Mouse (Mus musculus): ENCODE results near the gene Cspg4. TPM values are rescaled to one million over a fixed set of nuclear protein-coding genes. Genes with fewer than 3 reads are reported as not detected.

Cspg4 gene
- total RNA-seq (2021) = 10 to 100 TPM; 22.0 to 31.7 TPM
- long read RNA-seq, experiment 1, full-length matches to known transcripts = 7 of 31 reads
- long read RNA-seq, experiment 1, partial matches to known transcripts = 13 of 31 reads
- long read RNA-seq, experiment 1, other reads (novel, unspliced or antisense) = 11 of 31 reads
- long read RNA-seq, experiment 2, full-length matches to known transcripts = 3 of 23 reads
- long read RNA-seq, experiment 2, partial matches to known transcripts = 19 of 23 reads
- long read RNA-seq, experiment 2, other reads (novel, unspliced or antisense) = 1 of 23 reads

GRCm38 (mm10) chr9:56864832-56865231 lies at the start of gene Cspg4:
TSS of gene Cspg4 (plus strand) at chr9:56865033.
- peak; percentile 76 for DNase-seq

DNA sequence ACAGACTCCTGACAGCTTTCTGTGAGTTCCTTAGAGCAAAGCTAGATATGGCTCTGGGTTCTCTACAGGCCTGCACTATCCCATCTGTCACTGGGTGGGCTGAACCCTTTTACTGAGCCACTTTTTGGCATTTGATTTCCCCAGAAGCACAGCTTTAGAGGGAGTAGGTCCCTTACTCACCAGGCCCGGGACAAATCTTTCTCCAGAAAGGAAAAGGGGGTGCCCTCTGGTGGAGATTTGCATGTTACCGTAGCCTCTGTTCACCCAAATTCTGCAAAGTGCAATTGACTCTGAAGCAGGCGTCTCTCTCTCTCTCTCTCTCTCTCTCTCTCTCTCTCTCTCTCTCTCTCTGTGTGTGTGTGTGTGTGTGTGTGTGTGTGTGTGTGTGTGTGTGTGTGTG lies 39.9 kb upstream of the Cspg4 start:
- peak; percentile 24 for DNase-seq

DNA sequence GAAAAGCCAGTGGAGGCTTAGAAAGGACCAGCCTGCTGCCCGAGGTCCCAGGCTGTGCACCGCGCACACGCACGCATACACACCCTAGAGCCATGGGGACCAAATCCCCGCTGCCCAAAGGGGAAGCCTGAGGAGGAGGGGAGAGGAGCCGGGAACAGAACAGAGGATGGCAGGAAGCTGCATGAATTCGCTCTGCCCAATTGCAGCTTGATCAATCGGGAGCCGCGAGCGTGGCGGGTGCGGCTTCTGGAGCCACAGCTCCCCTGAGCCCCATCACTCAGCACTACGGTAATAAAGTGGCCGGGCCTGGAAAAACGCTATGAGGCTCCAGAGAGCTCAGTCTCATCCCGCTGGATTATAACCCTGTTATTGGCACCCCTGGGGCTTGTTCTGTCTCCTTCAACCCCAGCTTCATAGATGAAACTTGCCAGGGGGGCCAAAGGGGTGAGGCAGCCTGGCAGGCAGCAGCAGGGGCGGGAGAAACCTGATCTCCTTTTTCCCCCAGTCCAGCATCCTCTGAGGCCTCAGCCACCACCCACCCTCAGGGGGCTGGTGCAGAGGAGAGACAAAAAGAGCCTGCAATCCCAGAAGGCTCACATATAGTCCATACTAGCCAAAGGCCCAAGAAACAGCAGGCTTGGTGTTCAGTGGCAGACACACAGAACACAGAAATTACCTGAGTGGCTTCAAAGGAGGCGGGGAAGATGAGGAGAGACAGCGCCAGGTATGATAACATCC lies 39.2 kb upstream of the Cspg4 start:
- no peak for DNase-seq

DNA sequence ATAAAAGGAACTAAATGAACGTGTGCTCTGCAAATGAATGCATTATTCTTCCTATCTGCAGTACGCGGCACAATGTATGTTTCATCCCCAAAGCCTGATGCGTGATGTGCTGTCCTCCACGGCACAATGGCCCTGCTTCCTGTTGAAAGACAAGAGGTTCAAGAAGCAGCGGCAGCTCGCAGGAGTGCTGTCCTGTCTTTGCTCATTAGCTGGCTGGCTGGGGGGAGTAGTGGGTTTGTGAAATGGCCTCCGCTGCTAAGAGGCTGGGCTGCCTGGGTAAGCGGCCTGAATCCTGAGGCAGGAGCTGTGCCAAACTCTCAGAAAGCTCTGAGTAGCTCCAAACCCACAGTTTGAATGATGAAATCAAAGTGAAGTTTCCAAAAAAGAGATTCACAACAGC lies 36.7 kb upstream of the Cspg4 start:
- DNase-seq = no peak

GRCm38 (mm10) chr9:56828841-56829240 lies 36.0 kb upstream of the Cspg4 start:
- DNase-seq = no peak

DNA sequence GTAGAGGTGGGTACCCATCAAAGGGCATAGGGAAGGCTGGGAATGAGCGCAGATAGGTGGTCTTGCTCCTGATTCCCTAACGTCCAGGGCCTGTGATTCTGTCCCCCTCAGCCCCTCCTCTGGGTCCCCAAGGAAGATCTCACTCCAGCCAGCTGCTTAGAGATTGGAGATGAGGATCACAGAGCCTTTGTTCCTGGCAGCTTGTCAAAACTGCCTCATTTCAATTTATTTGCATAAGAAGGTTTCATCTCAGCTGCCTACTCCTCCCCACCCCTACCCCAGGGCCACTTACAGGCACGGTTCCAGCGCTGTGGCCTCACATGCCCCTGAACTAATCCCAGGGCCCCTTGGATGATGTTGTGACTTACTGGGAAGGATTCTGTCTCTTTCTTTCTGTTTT lies 34.7 kb upstream of the Cspg4 start:
- peak; percentile 66 for DNase-seq

DNA sequence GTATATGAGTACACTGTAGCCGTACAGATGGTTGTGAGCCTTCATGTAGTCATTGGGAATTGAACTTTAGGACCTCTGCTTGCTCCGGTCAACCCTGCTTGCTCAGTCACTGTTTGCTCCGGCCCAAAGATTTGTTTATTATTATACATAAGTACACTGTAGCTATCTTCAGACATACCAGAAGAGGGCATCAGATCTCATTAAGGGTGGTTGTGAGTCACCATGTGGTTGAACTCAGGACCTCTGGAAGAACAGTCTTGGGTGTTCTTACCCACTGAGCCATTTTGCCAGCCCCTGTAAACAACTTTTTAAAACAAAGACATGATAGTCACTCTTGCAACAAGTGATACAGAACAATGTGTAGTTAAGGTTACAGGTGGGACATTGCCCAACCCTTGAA lies 32.9 kb upstream of the Cspg4 start:
- DNase-seq = no peak

- peak; percentile 26 for DNase-seq
Measured at GRCm38 (mm10) chr9:56832900-56833299, 31.9 kb upstream of the Cspg4 start.

- DNase-seq = no peak
Measured at GRCm38 (mm10) chr9:56835152-56835551, 29.7 kb upstream of the Cspg4 start.

GRCm38 (mm10) chr9:56840721-56841120 lies 24.1 kb upstream of the Cspg4 start:
- DNase-seq = no peak

GRCm38 (mm10) chr9:56841864-56842263 lies 23.0 kb upstream of the Cspg4 start:
- DNase-seq = peak; percentile 2

GRCm38 (mm10) chr9:56842303-56842719 lies 22.5 kb upstream of the Cspg4 start:
- DNase-seq = peak; percentile 2

- peak; percentile 79 for DNase-seq
Measured at GRCm38 (mm10) chr9:56843679-56844188, 21.1 kb upstream of the Cspg4 start.

DNA sequence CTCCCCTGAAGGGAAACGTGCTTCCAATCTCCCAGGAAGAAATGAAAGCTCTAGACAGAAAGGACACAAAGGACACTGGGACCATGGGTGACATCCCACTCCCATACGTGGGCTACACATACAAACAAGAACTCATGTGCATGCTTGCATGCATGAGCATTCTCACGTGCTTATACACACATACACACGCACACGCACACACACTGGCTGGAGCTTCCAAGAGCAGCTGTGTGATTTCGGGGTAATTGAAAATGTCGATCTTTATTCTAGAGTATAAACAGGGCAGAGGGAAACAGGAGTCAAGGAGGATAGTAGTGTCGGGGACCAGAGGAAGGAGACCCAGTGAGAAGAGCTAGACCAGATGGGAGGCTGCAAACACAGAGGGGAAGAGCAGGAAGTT lies 20.2 kb upstream of the Cspg4 start:
- DNase-seq = no peak

DNA sequence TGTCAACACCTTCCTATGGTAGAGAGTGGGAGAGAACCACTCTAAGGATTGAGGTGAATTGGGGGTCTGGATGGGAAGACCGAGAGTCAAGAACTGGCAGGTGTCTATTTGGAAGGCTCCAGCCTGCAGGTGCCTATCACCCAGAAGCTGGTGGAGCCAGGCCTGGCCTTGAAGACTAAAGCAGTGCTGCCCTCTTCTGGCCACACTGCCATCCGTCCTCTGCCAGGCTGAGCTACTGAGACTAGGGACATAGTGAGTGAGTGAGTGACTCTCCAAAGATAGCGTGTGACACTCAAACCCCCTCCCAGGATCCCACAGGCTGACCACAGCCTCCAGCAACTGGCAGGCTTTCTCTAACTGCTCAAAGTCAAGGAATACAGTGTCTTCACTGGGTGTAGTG lies 17.3 kb upstream of the Cspg4 start:
- peak; percentile 74 for DNase-seq

GRCm38 (mm10) chr9:56850128-56850904 lies 14.5 kb upstream of the Cspg4 start:
- DNase-seq = peak; percentile 37

DNA sequence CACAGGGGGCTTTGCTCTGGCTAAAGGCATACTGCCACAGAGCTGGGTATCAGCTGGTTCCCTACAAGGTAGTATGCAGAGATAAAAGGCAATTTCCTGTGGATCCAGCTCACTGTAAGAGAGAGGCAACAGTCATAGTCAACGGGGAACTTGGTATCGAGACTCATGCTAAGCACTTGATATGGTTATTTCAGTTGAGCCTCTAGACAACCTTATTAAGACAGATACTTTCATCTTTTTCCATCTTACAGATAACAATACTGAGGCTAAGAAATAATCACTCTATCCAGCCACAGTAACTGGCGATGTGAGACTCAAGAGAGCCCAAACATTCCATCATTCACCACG lies 14.0 kb upstream of the Cspg4 start:
- DNase-seq = no peak

DNA sequence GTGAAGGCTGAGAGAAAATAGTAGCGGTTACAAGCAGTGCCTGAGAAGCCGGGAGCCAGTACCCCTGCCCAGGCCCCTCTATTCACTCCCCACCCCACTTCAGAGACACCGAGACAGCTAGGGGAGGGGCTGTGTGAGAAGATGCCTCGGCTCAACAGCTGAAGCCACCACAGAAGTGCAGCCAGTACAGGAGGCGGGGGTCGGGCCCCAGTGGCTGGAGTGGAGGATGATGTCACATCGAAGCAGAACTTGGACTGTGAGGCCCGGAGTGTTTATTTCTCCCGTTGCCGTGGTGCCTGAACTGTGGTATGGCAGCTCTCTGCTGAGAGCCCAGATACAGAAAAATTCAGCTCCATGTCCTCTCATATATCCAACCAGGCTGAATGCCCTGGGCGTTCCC lies 13.1 kb upstream of the Cspg4 start:
- DNase-seq = peak; percentile 60

- no peak for DNase-seq
Measured at GRCm38 (mm10) chr9:56857463-56857862, 7.4 kb upstream of the Cspg4 start.

DNA sequence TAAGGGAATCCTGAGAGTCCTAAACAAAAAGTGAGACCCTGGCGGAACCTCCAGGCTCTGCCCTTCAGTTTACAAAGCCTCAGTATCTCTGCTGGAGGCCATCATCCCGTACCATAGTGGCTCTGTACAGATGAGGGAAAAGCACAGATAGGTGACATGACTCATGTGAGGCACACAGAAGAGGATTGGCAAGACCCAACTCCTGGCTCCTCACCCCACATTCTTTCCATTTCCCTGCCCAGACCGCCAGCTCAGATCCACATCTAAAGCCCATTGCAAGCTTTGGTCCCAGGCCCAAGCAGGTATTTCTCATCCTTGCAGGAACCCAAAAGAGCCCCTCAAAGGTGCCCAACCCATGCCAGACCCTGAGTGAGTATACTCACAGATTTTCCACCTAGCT lies 4.8 kb upstream of the Cspg4 start:
- no peak for DNase-seq

GRCm38 (mm10) chr9:56860486-56861269 lies 4.2 kb upstream of the Cspg4 start:
- peak; percentile 26 for DNase-seq

- DNase-seq = no peak
Measured at GRCm38 (mm10) chr9:56862863-56863262, 2.0 kb upstream of the Cspg4 start.

Measured in gastrocnemius, postnatal 10 days (tissue).